Mouse (Mus musculus): ENCODE measurements at regions not wholly inside any gene's neighbourhood (a gene's known extent, or its start where the extent isn't known, plus 50 kb on each side); places are given as distances from the start of the nearest gene placed in this dataset.
A peak's percentile ranks its signal among the peaks of the same experiment; 100 is the strongest.

- no peaks in the 10 kb centered on the region for H3K4me1 ChIP-seq (ENCODE audit: insufficient read depth, low read depth, low read length)
- no peaks in the 10 kb centered on the region for H3K9me3 ChIP-seq (ENCODE audit: low read length)
- no peaks in the 10 kb centered on the region for H3K36me3 ChIP-seq (ENCODE audit: insufficient read depth, low read length)
- DNase-seq (ENCODE audit: low spot score) (peak; percentile 42), ATAC-seq (peak; percentile 30; the same call in 1 of the 2 replicates)
- no peak overlapping the region for H3K9ac ChIP-seq (replicated peaks; ENCODE audit: low read depth)
- no peak overlapping the region for H3K4me2 ChIP-seq (replicated peaks; ENCODE audit: low read depth, low read length)
- TF ChIP-seq CTCF (IDR thresholded peaks at IDR 0.05) = no peak
- TF ChIP-seq EP300 (IDR thresholded peaks at IDR 0.05) = no peak
- H3K27ac ChIP-seq (ENCODE audit: low read length) = no peak overlapping the region
- no peaks in the 10 kb centered on the region for H3K27me3 ChIP-seq (replicated peaks; ENCODE audit: insufficient read depth, low read length)
- WGBS = 68% methylated on average over 7 of the region's 7 CpGs
- H3K4me3 ChIP-seq (ENCODE audit: low read depth, low read length) = no peak overlapping the region
Measured at GRCm38 (mm10) chr6:145677475-145678325, 62.1 kb downstream of the Tuba3b start.

- Histone ChIP-seq H3K4me1 (ENCODE audit: insufficient read depth, low read depth, low read length) (no peaks in the 10 kb centered on the region), H3K27ac (ENCODE audit: low read length) (no peak overlapping the region), H3K36me3 (ENCODE audit: insufficient read depth, low read length) (no peaks in the 10 kb centered on the region), H3K9me3 (ENCODE audit: low read length) (no peaks in the 10 kb centered on the region), H3K9ac (replicated peaks; ENCODE audit: low read depth) (no peak overlapping the region), H3K27me3 (replicated peaks; ENCODE audit: insufficient read depth, low read length) (no peaks in the 10 kb centered on the region), H3K4me3 (ENCODE audit: low read depth, low read length) (no peak overlapping the region), H3K4me2 (replicated peaks; ENCODE audit: low read depth, low read length) (no peak overlapping the region)
- ATAC-seq (no peak; the same call in 1 of the 2 replicates), DNase-seq (ENCODE audit: low spot score) (peak; percentile 50)
- TF ChIP-seq EP300 (IDR thresholded peaks at IDR 0.05) (no peak), CTCF (IDR thresholded peaks at IDR 0.05) (no peak)
- WGBS = 33% methylated on average over 1 of the region's 1 CpGs
Measured at GRCm38 (mm10) chr6:145679516-145679915, 64.0 kb downstream of the Tuba3b start.

DNA sequence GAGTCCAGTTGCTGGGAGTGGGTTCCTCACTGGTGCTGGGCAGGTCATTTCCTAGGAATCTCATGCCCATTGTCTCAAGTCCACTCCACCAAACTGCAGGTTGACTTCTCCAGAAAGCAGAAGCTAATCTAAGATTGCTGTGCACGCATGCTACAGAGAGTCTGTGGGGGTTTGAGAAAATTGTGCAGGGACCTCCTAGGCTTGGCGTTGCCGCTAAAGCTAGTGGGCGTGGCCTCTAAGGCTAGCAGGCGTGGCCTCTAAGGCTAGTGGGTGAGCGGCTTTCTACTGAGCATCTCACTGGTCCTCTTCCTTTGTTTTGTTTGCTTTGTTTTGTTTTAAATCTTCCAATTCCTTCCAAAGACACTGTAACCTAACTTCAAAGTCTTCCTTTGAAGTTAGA lies 59.5 kb upstream of the Rassf8 start:
- Histone ChIP-seq H3K27me3 (replicated peaks; ENCODE audit: insufficient read depth, low read length) (no peaks in the 10 kb centered on the region), H3K4me3 (ENCODE audit: low read depth, low read length) (no peak overlapping the region), H3K9me3 (ENCODE audit: low read length) (no peaks in the 10 kb centered on the region), H3K27ac (ENCODE audit: low read length) (no peak overlapping the region), H3K4me1 (ENCODE audit: insufficient read depth, low read depth, low read length) (no peaks in the 10 kb centered on the region), H3K36me3 (ENCODE audit: insufficient read depth, low read length) (no peaks in the 10 kb centered on the region), H3K9ac (replicated peaks; ENCODE audit: low read depth) (no peak overlapping the region), H3K4me2 (replicated peaks; ENCODE audit: low read depth, low read length) (no peak overlapping the region)
- DNase-seq (ENCODE audit: low spot score) (no peak), ATAC-seq (no peak)
- TF ChIP-seq CTCF (IDR thresholded peaks at IDR 0.05) = no peak
- TF ChIP-seq EP300 (IDR thresholded peaks at IDR 0.05) = no peak
- WGBS = 43% methylated on average over 6 of the region's 6 CpGs

GRCm38 (mm10) chr6:145691680-145692079 lies 54.9 kb upstream of the Rassf8 start:
- H3K4me1 ChIP-seq (ENCODE audit: insufficient read depth, low read depth, low read length) = no peaks in the 10 kb centered on the region
- H3K27me3 ChIP-seq (replicated peaks; ENCODE audit: insufficient read depth, low read length) = no peaks in the 10 kb centered on the region
- no peak overlapping the region for H3K27ac ChIP-seq (ENCODE audit: low read length)
- H3K4me3 ChIP-seq (ENCODE audit: low read depth, low read length) = no peak overlapping the region
- no peaks in the 10 kb centered on the region for H3K9me3 ChIP-seq (ENCODE audit: low read length)
- H3K4me2 ChIP-seq (replicated peaks; ENCODE audit: low read depth, low read length) = no peak overlapping the region
- 35% methylated on average over 3 of the region's 3 CpGs for WGBS
- peak; percentile 76 for DNase-seq (ENCODE audit: low spot score)
- H3K9ac ChIP-seq (replicated peaks; ENCODE audit: low read depth) = no peak overlapping the region
- no peaks in the 10 kb centered on the region for H3K36me3 ChIP-seq (ENCODE audit: insufficient read depth, low read length)
- TF ChIP-seq CTCF (IDR thresholded peaks at IDR 0.05) (no peak), EP300 (IDR thresholded peaks at IDR 0.05) (peak; percentile 59)
- peak; percentile 94 for ATAC-seq

- H3K9ac ChIP-seq (replicated peaks; ENCODE audit: low read depth) = no peak overlapping the region
- H3K9me3 ChIP-seq (ENCODE audit: low read length) = no peaks in the 10 kb centered on the region
- H3K27ac ChIP-seq (ENCODE audit: low read length) = no peak overlapping the region
- TF ChIP-seq CTCF (IDR thresholded peaks at IDR 0.05) = no peak
- TF ChIP-seq EP300 (IDR thresholded peaks at IDR 0.05) = no peak
- 36% methylated on average over 3 of the region's 3 CpGs for WGBS
- no peaks in the 10 kb centered on the region for H3K27me3 ChIP-seq (replicated peaks; ENCODE audit: insufficient read depth, low read length)
- H3K36me3 ChIP-seq (ENCODE audit: insufficient read depth, low read length) = no peaks in the 10 kb centered on the region
- no peak overlapping the region for H3K4me3 ChIP-seq (ENCODE audit: low read depth, low read length)
- H3K4me2 ChIP-seq (replicated peaks; ENCODE audit: low read depth, low read length) = no peak overlapping the region
- ATAC-seq = peak; percentile 38; the same call in 1 of the 2 replicates
- DNase-seq (ENCODE audit: low spot score) = no peak
- H3K4me1 ChIP-seq (ENCODE audit: insufficient read depth, low read depth, low read length) = no peaks in the 10 kb centered on the region
Measured at GRCm38 (mm10) chr6:145694817-145695216, 51.7 kb upstream of the Rassf8 start.
